Mouse (Mus musculus): ENCODE measurements at regions not wholly inside any gene's neighbourhood (a gene's known extent, or its start where the extent isn't known, plus 50 kb on each side); places are given as distances from the start of the nearest gene placed in this dataset.

DNA sequence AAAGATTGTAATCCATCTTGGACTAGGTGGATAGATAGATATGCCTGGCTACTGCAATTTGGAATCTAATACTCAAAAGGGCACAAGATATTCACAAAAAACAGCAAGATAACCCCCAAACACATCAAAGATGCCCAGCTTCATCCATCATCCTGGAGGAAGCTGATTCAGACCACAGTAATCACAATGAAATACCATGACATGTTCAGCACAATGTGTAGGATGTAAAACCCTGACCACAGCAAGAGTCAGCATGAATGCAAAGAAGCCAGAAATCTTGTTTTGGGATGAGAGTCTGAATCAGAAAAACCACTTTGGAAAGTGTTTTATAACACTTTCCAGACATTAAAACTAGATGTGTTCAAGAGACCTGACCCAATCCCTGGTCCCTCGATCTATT is 2180.5 kb upstream of the Gm7489 start:
- TF ChIP-seq CTCF (IDR thresholded peaks at IDR 0.05; ENCODE audit: control insufficient read depth, insufficient read depth, insufficient replicate concordance, low read depth, low read length) (no peak), POLR2A (IDR thresholded peaks at IDR 0.05; ENCODE audit: control insufficient read depth, low read depth, low read length) (no peak)

All from testis, adult 2 months (tissue).